Mouse (Mus musculus): ENCODE results near the gene Pear1.
A peak's percentile ranks its signal among the peaks of the same experiment; 100 is the strongest.
"Not testable (repeated sequence)": the region's sequence is repeated elsewhere in the genome, so short reads cannot be mapped to it uniquely, and the experiment has no call there.

The Pear1 gene

DNA sequence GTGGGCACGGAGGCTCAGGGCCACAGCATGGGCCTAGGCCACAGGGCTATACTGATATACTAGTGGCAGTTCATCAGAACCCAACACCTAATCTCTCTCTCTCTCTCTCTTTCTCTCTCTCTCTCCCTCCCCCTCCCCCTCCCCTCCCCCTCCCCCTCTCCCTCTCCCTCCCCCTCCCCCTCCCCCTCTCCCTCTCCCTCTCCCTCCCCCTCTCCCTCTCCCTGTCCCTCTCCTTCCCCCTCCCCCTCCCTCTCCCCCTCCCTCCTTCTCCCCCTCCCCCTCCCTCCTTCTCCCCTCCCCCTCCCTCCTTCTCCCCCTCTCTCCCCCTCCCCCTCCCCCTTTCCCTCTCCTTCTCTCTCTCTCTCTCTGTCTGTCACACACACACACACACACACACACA, at the start of gene Pear1:
Pear1 (minus strand) TSS at position 101 of the 400 bp plus-strand sequence.
- not testable (repeated sequence) for DNase-seq (ENCODE audit: low spot score)

GRCm38 (mm10) chr3:87864111-87864510, 40.0 kb upstream of the Pear1 start:
- DNase-seq (ENCODE audit: low spot score): not testable (repeated sequence)

DNA sequence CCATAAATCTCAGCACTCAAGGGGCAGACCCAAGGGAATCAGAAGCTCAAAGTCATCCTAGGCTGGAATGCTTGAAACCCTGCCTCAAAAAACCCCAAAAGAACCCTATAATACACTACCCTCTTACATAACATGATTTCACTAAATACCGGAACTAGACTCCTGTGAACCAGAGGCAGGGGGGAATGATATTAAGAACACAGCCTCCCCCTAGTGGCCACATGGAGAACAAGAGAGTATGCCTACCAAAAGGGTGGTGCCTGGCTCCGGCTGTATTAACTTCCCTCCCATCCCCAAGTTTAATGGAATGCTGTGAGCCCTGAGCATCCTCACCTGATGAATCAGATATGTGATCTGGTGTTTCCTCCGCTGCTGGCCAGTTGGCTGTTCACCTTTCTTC, 35.7 kb upstream of the Pear1 start:
- peak; percentile 72 for DNase-seq (ENCODE audit: low spot score)

DNA sequence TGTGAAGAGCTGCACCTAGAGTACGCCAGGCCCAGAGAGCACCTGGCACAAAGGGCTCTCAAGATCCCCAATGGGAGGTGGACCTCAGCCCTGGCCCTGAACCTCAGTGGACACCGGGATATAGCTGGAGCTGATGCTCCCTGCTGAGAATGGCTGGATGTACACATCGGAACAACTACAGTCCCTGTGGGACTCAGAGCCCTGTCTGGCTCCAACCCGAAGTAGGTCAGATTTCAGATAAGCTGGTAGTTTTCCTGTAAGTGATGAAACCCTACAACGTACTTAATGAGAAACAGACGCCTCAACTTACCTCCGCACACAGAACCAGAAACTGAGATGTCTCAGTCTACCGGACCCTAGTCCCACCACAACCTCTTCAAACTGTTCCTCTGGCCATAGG, 33.6 kb upstream of the Pear1 start:
- DNase-seq (ENCODE audit: low spot score): no peak

DNA sequence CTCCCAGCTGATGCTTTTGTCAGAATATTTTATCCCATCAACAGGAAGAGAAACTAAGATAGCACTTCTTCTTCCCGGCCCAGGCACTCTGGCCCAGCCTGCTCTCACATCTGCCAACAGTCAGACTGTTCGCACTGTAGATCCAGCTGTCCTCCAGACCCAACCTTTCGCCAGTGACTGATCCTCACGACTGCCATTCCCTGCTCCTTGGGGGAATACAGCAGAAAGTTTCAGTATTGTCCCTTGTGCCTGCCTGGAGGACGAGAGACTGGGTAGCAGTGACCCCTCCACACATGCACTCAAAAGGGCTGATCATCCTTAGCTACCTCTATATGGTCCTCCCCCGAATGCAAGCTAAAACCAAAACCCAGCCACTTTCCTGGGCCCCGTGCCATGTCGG, 31.8 kb upstream of the Pear1 start:
- no peak for DNase-seq (ENCODE audit: low spot score)

DNA sequence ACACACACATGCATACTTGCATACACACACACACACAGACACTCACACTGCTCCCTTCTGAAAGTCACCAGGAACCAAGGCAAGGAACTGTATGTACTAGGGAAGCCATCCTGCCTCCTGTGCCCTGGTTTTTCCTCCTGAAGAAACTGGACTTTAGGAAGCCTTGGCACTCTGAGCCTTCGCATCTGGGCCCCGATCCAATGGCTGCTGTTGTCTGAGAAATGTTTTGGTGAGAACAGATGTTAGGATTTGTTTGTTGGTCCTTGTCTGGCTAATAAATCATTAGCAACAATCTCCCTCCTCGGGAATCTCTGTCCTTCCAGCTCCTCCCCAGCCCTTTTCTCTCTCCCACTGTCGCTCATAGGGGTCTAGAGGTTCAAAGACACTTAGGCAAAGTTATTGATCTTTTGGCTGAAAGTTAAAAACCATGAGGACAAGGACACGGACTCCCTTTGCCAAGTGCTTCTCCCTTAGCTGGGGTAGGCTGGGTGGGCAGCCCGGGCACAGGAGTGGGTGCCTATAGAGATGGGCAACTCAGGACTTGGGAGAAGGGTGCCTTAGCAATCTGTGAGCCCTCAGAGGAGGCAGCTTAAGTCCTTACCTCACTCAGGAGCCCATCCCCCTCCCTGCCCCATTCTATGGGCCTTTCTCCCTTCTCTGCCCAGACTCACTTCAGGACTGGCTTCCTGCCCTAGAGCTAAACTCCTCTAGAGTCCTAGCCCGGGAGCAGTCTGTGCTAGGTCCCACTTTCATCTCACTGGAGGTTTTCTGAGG, 30.9 kb upstream of the Pear1 start:
- DNase-seq (ENCODE audit: low spot score): no peak

DNA sequence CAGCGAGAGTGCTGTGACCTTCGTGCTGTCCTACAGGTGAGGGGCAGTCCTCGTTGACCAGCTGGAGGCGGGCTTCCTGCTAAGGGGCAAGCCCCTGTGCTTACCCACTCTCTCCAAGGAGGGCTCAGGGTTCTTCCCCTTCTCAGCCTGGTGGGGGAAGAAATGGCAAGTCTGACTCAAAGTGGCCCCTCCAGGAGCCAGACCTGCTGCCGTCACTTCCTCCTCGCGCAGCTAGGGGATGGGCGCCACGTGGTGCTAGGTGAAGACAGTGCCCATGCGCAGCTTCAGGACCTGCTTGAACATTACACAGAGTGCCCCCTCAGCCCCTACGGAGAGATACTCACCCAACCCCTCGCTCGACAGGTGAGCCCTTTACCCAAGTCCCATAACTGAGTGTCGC, 25.0 kb upstream of the Pear1 start:
- no peak for DNase-seq (ENCODE audit: low spot score)

DNA sequence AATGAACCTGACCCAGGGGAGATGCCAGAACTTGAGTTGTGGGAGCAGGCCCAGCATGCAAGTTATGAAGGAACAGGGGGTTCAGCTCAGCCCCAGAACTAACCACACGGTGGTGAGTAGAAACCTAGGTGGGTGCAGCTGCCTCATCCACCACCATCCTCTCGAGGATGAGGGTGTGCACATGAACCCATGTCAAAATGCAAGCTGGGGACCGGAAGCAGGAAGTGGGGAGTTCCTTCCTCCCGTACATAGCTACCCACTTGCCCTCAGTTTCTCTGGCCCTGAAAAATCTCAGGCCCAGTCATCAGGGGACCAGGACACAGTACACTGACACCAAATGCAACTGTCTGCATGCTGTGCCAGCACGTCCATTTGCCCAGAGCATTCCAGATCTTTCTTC, 23.6 kb upstream of the Pear1 start:
- no peak for DNase-seq (ENCODE audit: low spot score)

DNA sequence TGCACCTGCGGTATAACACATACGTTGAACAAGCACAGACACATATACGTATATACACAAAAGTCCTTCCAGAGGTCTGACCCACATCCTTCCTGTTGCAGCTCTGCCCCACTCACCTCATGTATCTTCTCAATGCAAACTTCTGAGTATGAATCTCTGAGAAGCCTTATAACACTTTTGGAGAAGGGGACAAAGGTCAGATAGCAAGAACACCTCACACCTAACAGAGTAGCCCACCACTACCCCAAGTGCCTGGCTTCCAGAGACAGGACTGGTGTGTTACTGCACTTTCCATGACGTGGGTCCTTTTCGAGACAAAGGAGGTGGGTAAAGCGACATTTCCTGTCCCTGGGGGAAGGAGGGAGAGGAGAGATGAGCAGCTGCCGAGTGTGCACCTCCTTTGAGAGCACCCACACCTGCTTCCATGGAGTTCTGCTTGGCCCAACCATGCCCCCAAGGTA, 22.6 kb upstream of the Pear1 start, which contains the start of gene Sh2d2a:
Sh2d2a (plus strand) TSS at position 106 of the 461 bp plus-strand sequence.
- peak; percentile 14 for DNase-seq (ENCODE audit: low spot score)

- no peak for DNase-seq (ENCODE audit: low spot score)
Measured at GRCm38 (mm10) chr3:87846186-87846585, 22.1 kb upstream of the Pear1 start.

DNA sequence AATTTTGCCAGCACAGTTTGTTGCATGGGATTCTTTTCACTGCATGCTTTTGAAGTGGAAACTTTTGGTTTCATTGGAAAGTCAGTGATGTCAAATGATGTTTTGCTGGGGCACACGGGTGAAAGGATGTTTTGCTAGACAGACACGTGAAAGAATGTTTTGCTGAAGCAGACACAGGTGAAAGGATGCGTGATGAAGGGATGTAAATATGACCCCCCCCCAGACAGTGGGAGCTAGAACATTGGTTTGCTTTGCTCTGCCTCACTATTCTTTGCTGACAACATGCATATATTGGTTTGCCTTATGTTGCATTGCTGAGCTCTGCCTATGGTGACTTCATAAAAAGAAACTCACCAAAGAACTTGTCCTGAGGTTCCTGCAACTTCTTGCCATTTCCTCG, 20.9 kb upstream of the Pear1 start:
- no peak for DNase-seq (ENCODE audit: low spot score)

DNA sequence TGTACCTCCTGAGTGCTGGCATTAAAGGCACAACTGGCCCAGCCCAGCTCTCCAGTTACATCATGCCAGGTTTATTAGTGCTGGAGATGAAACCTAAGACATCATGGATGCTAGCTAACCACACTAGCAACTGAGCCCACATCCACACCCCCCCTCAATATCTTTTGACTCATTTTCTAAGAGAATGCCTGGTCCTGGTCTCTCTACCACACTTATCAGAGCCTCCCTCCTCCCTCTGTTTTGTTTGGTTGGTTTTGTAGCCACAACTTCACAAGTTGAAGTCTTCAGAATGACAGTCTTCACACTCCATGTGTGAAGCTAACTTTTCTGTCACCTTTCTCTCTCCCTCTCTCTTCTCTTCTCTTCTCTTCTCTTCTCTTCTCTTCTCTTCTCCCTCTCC, 16.8 kb upstream of the Pear1 start:
- DNase-seq (ENCODE audit: low spot score): no peak

GRCm38 (mm10) chr3:87838622-87839021, 14.5 kb upstream of the Pear1 start:
- peak; percentile 74 for DNase-seq (ENCODE audit: low spot score)

DNA sequence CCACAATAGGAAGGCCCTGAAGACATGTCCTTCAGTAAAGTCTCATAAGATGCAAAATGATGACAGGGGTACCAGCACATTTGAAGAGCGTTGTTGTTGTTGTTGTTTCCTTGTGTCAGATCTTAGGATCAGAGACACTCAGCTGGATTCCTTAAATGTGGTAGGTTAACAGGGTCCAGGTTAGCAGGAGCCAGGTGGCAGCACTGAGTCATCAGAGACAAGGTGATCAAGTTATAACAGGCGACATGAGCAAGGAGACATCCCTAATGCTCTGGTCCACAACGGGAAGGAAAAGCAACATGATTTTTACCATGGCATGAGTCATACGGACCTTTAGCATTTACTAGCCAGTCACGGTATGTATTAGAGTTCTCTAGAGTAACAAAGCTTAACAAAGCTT, 9.4 kb upstream of the Pear1 start:
- DNase-seq (ENCODE audit: low spot score): no peak

DNA sequence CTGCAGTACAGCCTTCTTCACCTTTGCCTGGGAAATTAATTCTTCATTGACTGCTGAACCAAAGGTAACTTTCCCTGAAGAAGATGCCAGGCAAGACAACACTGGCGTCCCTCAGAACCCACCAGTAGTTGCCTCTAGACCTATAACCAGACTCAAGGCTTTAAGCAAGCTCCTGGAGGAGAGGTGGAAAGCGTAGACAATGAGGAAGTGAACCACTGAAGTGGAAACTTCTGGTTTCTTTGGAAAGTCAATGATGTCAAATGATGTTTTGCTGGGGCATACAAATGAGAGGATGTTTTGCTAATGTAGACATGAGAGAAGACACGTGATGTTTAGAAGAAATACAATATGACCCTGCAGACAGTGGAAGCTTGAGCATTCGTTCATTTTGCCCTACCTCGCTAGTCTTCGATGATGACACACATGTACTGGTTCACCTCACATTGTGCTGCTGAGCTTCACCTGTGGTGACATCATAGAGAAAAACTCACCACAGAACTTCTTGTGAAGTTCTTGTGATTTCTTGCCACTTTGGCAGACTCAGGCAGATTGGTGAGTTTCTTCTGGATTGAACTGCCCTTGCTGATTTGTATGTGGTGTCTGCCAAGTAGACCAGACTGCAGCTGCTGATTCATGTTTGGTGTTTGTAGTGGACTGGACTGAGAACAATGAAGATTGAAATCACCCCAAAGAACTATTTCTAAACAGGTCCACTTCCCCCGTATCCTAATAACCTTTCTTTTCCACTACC, 8.2 kb upstream of the Pear1 start:
- no peak for DNase-seq (ENCODE audit: low spot score)

- no peak for DNase-seq (ENCODE audit: low spot score)
Measured at GRCm38 (mm10) chr3:87829025-87829424, 4.9 kb upstream of the Pear1 start.

DNA sequence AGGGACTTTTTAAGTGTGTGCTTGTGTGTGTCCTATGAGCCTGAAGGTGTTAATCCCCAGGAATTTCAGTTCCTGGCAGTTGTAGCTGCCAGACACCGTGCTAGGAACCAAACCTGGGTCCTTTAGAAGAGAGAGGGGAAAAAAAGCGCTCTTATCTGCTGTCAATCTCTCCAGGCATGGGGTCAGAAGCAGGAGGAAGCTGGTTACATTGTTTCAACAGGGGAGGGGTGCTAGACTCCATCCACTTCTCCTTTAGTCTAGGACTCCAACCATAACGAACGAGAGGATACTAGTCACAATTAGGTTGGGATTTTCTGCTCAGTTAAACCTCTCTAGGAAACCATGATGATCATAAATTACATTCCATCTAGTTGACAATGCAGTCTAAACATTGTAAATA, 4.3 kb upstream of the Pear1 start:
- no peak for DNase-seq (ENCODE audit: low spot score)

DNA sequence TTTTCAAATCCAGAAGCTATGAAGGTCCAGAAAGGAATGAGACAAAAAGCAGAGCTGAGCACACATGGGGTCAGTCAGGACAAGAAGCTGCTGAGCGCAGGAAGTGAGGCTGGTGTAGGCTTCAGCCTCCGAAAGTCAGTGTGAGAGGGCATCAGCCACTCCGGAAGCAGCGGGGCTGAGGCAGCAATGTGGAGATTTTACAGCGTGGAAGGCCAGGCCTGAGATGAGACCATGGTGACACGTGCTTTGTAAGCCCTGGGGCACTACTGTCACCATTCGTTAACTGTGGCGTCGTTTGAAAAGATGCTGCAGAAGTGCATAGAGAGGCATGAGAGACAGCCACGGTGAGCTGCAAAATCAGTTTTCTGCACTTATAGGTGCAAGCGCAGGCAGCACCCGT, 5.9 kb downstream of the Pear1 start:
- DNase-seq (ENCODE audit: low spot score): no peak

DNA sequence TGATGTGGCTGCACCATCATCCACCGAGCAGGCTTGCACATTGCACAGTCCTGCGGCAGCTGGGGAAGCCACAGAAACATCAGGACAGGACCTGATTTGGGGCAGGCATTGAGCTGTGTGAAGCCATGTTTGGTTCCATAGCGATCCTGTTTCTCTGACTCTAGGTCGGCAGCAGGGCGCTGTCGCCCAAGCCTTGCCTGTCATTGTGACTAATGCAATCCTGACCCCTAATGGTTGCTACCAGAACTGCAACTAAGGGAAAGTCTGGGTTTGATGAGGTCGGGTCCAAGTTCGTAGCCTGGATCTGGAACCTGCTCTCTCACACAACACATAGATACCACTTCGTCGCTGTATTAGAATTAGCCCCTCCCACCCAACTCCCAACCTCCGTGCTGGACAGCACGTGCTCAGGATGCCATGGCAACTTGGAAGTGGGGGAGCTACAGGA, 7.4 kb downstream of the Pear1 start:
- DNase-seq (ENCODE audit: low spot score): peak; percentile 64

DNA sequence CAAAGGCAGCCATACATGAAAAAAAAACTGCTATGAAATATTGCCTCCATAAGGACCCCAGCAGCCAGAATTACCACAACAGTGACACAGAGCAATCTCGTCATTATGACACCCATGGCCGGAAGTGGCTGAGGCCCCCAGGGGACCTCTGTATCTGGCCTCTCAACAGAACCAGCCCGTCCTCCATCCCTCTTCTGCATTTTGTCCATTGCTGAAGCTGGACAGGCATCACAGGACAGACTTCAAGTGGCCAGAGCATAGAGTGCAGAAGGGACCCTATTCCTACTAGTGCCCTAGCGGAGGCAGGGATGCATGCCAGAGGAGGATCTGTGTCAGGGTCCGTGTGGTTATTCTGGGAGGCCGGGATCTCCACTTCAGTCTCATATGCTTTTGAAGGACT, 7.9 kb downstream of the Pear1 start:
- no peak for DNase-seq (ENCODE audit: low spot score)

- no peak for DNase-seq (ENCODE audit: low spot score)
Measured at GRCm38 (mm10) chr3:87812873-87813272, 11.2 kb downstream of the Pear1 start.

DNA sequence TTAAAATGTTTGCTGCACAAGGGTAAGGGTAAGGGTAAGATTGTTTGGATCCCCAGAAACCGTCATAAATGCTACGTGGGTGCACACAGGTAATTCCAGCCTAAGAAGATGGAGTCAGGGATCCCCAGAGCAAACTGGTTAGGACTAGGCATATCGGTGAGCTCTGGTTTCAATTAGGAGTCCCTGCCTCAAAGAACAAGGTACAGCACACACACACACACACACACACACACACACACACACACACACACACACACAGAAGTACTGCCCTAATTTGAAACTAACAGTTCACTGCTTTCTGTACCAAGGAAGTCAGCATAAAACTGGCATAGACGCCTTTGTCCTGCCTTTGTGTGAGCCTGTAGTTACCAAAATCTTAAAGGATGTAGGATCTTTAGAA, 11.7 kb downstream of the Pear1 start:
- no peak for DNase-seq (ENCODE audit: low spot score)

DNA sequence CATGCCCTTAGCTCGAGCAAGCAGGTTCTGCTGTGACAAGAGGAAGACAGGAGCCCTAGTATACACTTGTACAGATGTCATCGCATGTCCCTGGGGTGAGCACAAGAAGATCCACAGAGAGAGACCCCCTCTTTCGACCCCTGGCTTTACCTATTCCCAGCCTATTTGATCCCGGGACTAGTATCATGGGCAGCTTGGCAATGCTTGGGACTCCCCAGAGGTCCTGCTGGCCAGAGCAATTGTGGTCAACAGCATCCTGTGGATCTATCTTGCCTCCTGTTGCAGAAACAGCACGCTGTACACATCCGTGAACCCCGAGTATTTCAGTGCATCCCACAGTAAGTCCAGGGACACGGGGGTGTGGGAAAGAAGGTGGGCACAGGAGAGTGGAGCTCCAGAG, 12.8 kb downstream of the Pear1 start:
- no peak for DNase-seq (ENCODE audit: low spot score)
